Mouse (Mus musculus) neutrophil, adult 5-6 weeks (primary cell): ENCODE measurements around the gene Ckap5. TPM values are rescaled to one million over a fixed set of nuclear protein-coding genes. Genes with fewer than 3 reads are reported as not detected.
A peak's percentile ranks its signal among the peaks of the same experiment; 100 is the strongest.
"Not testable (repeated sequence)": the region's sequence is repeated elsewhere in the genome, so short reads cannot be mapped to it uniquely, and the experiment has no call there.

ENCODE experiments used
- ATAC-seq: fragments of 151-379, 151-347 bp; 2 replicates; pipeline ENCODE4 v1.8.0; 2017; ENCODE audit warnings: mild to moderate bottlenecking, moderate TSS enrichment; ENCODE audit not compliant: insufficient number of reproducible peaks, poor library complexity, low FRiP score, severe bottlenecking; ENCODE audit errors: extremely low read depth
- total RNA-seq: library from RNA; stranded (forward); fragments of 200-1000 nt; gene quantifications from 2 replicates; pipeline ENCODE4 v1.2.3, GENCODE M21; 2017

Gene Ckap5
- total RNA-seq, 1 experiment from 2014 or later, result 35.0 TPM

- ATAC-seq, result not testable (repeated sequence)
These were observed 82.8 kb downstream of the Ckap5 start for GRCm38 (mm10) chr2:91609370-91609769.

DNA sequence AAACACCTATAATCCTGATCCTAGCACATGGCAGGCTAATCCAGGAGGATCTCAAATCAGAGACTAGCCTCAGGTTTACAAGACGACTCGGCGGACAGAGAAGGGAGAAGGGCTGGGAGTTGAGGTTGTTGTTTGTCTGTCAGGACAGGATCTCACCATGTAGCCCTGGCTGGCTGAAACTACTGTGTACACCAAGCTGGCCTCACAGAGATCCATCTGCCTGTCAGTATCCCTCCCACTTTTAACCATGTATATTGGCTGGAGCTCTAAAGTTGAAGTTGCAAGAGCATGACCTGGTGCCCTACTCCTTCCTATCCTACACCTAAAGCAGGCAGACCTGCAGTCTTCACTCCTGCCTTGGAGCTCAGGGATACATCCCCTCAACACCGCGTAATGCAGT lies 95.8 kb downstream of the Ckap5 start:
- no peak for ATAC-seq

- not testable (repeated sequence) for ATAC-seq
These were observed 96.8 kb downstream of the Ckap5 start for GRCm38 (mm10) chr2:91623366-91623765.

DNA sequence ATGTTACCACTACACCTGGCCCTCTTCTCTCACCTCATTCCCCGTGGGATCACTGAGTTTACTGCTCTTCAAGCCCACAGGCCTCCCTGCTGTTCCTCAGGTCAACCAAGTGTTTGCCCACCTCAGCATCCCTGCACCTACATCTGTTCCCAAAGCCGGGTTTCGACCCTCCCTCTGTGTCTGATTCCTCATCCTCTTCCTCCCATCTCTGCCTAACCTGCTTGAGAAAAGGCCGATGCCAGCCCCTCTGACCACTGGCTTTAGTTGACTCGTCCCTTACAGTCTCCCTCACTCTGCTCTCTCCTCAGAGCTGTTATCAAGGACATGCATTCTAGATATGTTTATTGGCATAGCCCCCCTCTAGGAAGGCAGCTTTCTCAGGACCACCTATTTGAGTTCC lies 100.9 kb downstream of the Ckap5 start:
- ATAC-seq, result no peak

DNA sequence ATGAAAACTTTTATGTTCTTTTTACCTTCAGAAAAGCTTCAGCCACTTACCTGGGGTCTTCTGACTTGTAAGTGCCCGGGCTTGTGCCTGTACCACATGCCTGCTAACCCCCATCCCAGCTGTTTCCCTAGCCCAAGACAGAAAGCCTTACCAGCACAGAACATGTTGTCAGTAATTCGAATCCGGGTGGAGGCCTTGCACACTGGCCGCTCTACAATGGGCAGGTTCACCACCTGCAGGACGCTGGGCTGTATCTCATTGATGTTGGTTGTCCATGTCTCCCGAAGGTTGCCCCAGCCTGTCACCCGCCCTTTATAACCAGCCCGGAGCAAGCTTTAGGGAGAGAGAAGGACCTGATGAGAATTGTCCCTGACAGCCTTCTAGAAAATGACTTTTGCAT lies 101.6 kb downstream of the Ckap5 start:
- no peak for ATAC-seq

DNA sequence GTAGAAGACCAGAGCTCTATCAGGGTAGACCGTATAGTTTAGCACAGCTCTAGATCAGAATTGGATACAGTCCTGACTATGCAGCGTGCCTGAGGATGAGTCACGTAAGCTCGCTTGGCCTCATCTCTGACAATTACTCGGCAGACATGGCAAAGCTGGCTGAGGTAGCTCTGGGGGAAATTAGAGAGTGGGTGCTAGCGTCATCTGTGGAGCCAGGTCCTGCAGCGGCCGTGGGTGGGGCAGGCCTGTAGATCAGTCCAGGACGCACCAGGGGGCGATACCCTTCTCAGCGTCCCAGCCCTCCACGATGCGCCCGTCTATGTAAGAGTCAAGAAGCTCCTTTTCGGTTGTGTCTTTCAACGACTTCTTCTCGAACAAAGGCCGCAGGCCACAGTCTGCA lies 103.1 kb downstream of the Ckap5 start:
- ATAC-seq, result no peak

DNA sequence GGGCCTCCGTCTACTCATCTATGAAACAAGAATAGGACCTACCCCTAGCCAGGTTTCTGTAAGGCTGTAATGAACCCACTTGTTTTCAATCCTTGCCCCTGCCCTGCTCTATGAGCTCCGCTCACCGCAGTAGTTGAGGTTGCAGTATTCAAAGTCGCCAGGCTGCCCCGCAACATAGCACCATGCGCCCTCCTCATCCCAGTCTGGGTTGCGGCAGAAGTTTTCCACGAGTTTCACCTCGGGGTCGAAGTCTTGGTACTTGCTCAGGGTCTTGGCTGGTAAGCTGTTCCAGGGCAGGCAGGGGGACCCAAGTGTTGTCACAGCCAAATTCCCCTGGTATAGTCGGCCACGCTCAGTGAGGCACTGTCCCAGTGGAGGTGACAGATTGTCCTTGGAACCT lies 103.8 kb downstream of the Ckap5 start:
- no peak for ATAC-seq

DNA sequence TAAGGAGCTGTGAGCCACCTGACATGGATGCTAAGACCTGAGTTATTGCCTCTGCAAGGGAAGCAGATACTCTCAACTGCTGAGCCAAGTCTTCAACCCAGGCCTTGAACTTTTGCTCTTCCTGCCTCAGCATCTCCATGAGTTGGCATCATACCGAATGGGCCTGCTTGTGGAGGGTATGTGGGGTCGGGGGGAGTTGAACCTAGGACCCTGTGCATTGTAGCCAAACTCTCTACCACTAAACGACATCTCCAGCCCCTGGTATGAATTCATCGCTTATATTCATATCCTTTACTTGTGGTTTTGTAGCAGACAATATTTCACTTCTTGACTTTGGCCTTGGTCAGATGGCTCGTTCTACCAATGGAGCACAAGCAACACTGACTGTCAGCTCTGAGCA lies 105.3 kb downstream of the Ckap5 start:
- ATAC-seq, result no peak

DNA sequence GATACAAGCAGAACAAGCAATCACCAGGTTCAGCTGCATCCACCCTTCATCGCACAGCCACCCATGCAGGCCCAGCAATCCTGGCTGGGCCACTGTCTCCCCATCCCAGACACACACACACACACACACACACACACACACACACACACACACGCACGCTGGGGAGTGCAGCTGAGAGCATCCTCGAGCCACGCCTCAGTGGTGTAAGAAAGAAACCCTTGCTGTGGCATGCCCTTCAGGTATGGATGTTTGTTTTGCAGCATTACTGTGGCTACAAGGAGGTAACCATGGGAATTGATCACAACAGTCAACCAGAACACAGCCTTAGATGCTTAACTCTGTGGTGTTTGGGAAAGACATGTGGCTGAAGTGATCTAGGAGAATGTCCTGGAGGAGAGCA lies 105.8 kb downstream of the Ckap5 start:
- no peak for ATAC-seq

DNA sequence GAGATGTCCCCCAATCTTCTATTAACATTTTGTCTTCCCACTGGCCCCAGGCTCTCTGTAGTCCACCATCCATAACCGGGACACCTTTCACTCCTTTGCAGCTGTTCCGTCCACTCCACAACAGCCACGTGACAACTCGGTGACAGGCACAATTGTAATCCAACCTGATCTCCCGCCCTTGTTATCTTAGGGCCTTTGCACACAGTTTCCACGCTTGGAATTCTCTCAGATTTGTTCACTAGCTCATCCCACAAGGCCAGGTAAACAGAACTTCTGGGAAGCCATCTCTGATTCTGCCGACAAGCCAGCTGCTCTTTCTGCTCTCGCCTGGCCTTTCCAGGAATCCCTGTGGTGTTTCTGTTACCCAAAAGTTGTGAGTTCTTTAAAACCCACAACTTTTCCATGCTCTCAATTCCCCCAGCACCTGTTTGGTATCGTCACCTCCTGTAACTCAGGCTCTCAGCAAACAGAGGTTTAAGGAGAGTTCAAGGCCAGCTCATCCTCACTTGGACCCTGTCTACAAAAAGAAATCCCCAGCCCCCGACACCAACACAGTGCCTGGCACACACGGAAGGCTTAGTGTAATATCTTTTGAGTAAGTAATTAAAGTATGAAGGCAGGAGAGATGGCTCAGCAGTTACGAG lies 106.9 kb downstream of the Ckap5 start:
- ATAC-seq, result no peak

DNA sequence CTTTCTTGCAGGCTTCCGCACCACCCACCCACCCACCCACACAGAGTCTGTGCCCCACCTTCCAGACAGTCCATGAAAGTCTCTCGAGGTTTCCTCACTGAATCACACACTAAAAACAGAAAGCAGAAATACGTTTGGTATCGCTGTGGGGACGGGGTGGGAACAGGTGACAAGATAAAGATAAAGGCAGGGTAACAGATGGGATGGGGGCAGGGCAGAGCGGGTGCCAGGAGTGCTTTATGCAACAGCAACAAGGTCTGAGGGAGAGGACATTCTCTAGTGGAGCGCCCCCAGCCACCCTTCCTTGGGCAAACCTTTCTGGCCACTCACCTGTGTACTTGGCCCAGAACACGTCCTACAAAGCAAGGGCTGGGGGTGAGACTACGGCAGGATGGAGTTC lies 108.3 kb downstream of the Ckap5 start:
- no peak for ATAC-seq

DNA sequence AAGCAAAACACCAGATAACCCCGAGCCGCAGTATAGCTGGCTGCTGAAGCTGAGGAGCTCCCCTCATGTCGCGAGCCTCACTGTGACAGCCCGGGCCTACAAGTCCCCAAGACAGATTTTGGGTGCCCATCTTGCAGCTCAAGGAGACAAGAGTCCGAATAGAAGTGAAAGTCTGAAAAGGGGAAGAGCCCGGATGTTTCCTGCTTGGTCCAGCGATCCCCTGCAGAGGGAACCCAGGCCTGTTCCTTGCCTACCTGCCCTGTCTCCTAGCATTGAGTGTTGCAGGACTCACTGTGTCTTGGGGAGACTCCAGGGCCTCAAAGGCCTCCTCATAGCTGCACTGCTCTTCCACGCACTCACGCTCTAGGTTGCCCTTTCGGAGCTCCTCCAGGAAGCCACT lies 108.9 kb downstream of the Ckap5 start:
- no peak for ATAC-seq

DNA sequence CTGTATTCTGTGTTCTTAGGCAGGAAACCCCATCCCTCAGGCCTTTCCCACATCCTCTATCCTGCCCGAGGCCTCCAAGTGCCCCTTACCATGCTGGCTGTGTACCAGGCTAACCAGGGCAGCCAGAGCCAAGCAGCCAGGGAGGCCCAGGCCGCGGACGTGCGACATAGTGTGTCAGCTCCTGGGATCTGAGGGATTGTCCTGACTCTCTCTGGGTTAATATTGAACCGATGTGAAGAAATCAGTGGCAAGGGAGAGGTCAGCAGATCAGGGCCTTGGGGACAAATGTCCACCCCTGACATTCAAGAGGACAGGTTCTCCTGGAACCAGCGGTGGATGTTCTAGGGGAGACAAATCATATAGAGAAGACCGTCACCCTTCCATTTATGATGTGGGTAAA lies 109.7 kb downstream of the Ckap5 start, which contains the start of gene F2:
TSS of gene F2 (minus strand) at position 186 of the 400 bp plus-strand sequence.
- ATAC-seq, result no peak

DNA sequence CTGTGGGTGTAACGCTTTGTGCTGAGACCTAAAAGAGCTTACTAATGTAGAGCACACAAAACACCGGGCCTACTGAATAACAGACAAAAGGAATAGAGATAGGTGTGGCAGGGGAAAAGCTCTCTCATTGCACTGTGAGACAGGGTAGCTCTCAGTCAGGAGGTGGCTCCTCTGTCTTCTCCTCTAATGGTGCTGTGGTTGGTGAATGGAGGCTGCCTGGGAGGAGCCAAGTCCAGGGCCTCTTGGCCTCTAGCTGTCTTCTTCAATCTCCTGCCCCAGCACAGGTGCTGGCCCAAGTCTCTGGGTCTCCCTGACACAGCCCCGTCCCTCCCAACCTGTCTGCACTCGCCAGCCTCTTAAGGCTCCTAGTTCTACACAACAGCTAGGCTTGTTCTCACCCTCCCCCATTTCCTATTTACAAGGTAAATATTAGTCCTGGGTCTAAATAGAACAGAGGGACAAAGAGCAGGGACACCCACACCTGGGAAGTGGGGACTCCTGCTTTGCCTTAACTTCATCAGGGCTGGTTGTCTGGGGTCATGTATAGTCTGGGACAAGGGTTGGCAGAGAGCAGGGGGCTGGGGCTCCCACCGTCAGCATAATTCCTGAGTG lies 110.3 kb downstream of the Ckap5 start:
- no peak for ATAC-seq

DNA sequence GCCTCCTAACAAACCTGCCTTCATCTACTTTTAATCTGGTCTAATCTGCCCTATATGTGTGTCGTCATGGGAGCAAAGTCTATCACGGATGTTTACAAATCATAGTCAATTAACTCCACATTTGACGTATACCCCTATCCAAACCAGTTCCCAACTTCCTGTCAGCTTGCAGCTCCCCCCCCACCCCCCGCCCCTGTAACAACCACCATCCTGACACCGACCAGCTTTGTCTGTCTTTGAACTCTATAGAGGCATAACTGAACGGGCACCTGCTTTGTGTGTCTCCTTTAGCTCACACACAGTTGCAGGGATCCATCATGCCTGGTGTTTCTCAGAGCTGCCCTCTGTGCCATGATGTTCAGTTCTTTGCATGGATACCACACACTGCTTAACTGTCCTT lies 112.4 kb downstream of the Ckap5 start:
- ATAC-seq, result no peak

DNA sequence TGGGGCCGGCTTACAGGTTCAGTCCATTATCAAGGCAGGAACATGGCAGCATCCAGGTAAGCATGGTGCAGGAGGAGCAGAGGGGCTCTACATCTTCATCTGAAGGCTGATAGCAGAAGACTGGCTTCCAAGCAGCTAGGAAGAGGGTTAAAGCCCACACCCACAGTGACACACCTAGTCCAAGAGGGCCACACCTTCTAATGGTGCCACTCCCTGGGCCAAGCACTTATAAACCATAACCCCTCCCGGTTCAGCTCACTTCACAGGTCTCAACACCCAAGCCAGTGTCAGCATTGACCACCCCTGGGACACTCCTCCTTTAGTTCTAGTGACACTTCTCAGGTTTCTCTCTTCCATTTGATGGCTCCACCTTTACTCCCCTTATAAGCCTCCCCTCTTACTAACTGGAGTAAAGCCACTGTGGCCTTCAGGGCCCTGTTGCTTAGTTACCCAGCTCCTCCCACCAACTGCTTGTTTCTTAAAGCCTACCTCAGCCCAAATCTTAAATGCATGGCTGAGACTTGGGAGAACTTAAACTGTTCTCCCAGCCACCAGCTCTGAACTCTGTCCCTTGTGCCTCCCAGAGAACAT lies 116.4 kb downstream of the Ckap5 start:
- ATAC-seq, result no peak

DNA sequence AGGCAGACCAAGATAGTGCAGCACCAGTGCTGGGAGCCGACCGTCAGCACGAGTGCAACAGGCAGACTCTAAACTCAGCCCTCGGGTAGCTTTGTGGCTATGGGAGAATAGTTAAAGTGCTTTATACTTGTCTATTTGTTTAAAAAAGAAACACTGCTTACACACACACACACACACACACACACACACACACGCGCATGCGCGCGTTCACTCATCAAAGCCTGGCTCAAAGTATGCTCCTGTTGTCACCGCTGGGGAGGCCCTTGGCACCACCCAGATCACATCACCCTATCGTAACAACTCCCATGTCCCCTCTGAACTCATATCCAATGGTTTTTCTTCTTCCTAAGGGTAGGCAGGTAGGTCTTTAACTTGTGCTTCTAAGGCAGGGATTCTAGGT lies 117.5 kb downstream of the Ckap5 start:
- no peak for ATAC-seq

GRCm38 (mm10) chr2:91645354-91645753 lies 118.8 kb downstream of the Ckap5 start:
- no peak for ATAC-seq

- no peak for ATAC-seq
These were observed 119.2 kb downstream of the Ckap5 start for GRCm38 (mm10) chr2:91645811-91646210.

DNA sequence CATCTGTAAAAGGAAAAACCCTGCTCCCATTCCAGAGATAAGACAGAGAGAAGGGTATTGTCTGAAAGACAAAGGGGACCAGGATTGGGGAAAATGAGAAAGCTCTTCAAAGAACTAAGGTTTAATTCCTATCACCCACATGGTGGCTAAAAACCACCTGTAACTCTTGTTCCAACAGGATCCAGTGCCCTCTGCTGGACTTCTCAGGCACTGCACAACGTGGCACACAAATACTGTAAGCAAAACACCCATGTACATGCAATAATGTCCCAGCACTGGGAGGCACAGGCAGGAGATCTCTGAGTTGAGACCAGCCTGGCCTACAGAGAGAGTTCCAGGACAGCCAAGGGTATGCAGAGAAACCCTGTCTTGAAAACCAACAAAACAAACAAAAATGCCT lies 120.2 kb downstream of the Ckap5 start:
- ATAC-seq, result peak; percentile 23; the same call in 1 of the 2 replicates

GRCm38 (mm10) chr2:91649152-91649551 lies 122.6 kb downstream of the Ckap5 start:
- no peak for ATAC-seq
